22 mouse cellular contexts compared by ENCODE assay signal in the genomic region with DNA sequence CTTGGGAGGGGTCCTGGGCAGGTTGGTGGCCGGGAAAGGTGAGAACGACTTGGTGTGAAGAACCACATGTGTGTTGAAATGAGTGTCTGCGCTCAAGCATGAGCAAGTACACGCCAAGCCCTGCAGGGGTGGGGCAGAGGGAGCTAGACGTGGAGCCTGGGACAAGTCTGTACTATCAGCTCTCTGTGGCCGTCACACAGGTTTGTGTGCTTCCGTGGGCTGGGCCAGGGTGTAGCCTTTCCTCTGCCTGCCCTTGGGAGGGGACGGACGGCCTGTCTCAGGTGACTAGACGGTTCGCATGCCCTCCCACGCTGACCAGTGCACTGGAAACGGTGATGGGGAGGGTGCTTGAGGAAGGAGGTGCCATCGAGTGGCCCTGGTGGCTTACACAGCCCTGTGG. TPM values are rescaled to one million over a fixed set of nuclear protein-coding genes. Genes with fewer than 3 reads are reported as not detected.
A peak's percentile ranks its signal among the peaks of the same experiment; 100 is the strongest.
DNase-seq lines count a peak whose midpoint lies in the region; ATAC-seq and TF ChIP-seq lines count a peak whose summit lies in the region.
"Had no signal": no experiment of that assay in that cellular context is flagged by ENCODE, and none has a peak within 500 bp of the region (broad histone marks: within the 10 kb centered on the region; RNA-seq: fewer than 3 reads in every experiment).

No protein-coding gene starts in this region.

- ATAC-seq in megakaryocyte, adult 5-6 weeks (ENCODE audit: poor library complexity, severe bottlenecking): no peak
- ATAC-seq in stomach, embryonic 15.5 days (ENCODE audit: insufficient read depth, low FRiP score, low read depth): peak; percentile 3; the same call in 1 of the 2 replicates
- ATAC-seq: forebrain, embryonic 13.5 days; forebrain, postnatal 0 days; hindbrain, postnatal 0 days had no signal

- DNase-seq in gastrocnemius, adult 2 months: peak; percentile 12
- no peak for DNase-seq in gastrocnemius, postnatal 25 days
- DNase-seq in thymus, postnatal 25 days: no peak
- no peak for DNase-seq in gastrocnemius, adult 8-10 months (ENCODE audit: low spot score in 2 of 2)
- DNase-seq: adrenal gland, adult 8-10 months; adrenal gland, postnatal 36 days; cerebellum, adult 11 months; cerebellum, adult 8-10 months; embryo, embryonic 11 days; forebrain, postnatal 0 days; heart, adult 18-20 months; heart, postnatal 14 days had no signal

- no peak overlapping the region for H3K9ac ChIP-seq in stomach, embryonic 15.5 days
- H3K9ac ChIP-seq: forebrain, embryonic 13.5 days; forebrain, postnatal 0 days; heart, embryonic 15.5 days; hindbrain, embryonic 13.5 days had no signal

- peaks cover 16% of the 10 kb centered on the region for H3K36me3 ChIP-seq in megakaryocyte, embryonic 14.5 days (replicated peaks; ENCODE audit: low read length)
- H3K36me3 ChIP-seq in stomach, embryonic 15.5 days: peaks cover 36% of the 10 kb centered on the region
- H3K36me3 ChIP-seq: G1E; heart, embryonic 15.5 days had no signal

- H3K4me2 ChIP-seq in stomach, embryonic 15.5 days: no peak overlapping the region
- H3K4me2 ChIP-seq: embryonic facial prominence, embryonic 13.5 days; forebrain, embryonic 13.5 days; heart, embryonic 11.5 days; heart, embryonic 15.5 days; hindbrain, embryonic 13.5 days had no signal

- 72% methylated on average over 14 of the region's 14 CpGs for WGBS in stomach, embryonic 15.5 days

- H3K27ac ChIP-seq in gastrocnemius, adult 2 months: no peak overlapping the region
- H3K27ac ChIP-seq in stomach, embryonic 15.5 days: no peak overlapping the region; the same call in 1 of the 2 replicates
- H3K27ac ChIP-seq: embryonic facial prominence, embryonic 13.5 days; forebrain, embryonic 13.5 days; heart, embryonic 15.5 days; hindbrain, embryonic 13.5 days; hindbrain, postnatal 0 days had no signal

- intact Hi-C loops in gastrocnemius, adult 2 months (cut with DNase I): no loop called here

- no peak for TF ChIP-seq CTCF in gastrocnemius, adult 2 months (IDR thresholded peaks at IDR 0.05)

- no peaks in the 10 kb centered on the region for H3K9me3 ChIP-seq in megakaryocyte, embryonic 14.5 days
- no peaks in the 10 kb centered on the region for H3K9me3 ChIP-seq in stomach, embryonic 15.5 days
- H3K9me3 ChIP-seq: embryonic facial prominence, embryonic 13.5 days; forebrain, embryonic 13.5 days; G1E; heart, embryonic 15.5 days; hindbrain, embryonic 13.5 days had no signal

- H3K27me3 ChIP-seq in megakaryocyte, embryonic 14.5 days (replicated peaks): peaks cover 93% of the 10 kb centered on the region
- H3K27me3 ChIP-seq in stomach, embryonic 15.5 days (replicated peaks): no peaks in the 10 kb centered on the region
- H3K27me3 ChIP-seq: embryonic facial prominence, embryonic 13.5 days; forebrain, embryonic 13.5 days; heart, embryonic 15.5 days; hindbrain, embryonic 13.5 days had no signal

- no peak overlapping the region for H3K4me3 ChIP-seq in gastrocnemius, adult 2 months
- peak overlapping the region; percentile 44 for H3K4me3 ChIP-seq in megakaryocyte, embryonic 14.5 days (replicated peaks)
- H3K4me3 ChIP-seq in stomach, embryonic 15.5 days (replicated peaks): no peak overlapping the region
- H3K4me3 ChIP-seq: embryonic facial prominence, embryonic 13.5 days; forebrain, embryonic 13.5 days; heart, embryonic 15.5 days; hindbrain, embryonic 13.5 days had no signal

- H3K4me1 ChIP-seq in megakaryocyte, embryonic 14.5 days: no peaks in the 10 kb centered on the region
- peaks cover 12% of the 10 kb centered on the region for H3K4me1 ChIP-seq in stomach, embryonic 15.5 days
- H3K4me1 ChIP-seq: embryonic facial prominence, embryonic 13.5 days; heart, embryonic 15.5 days had no signal

RNA-seq across cellular contexts. Expression of a gene that starts 10.6 kb away (rescaled TPM):
- 10 to 100 TPM in 1 of 2 experiments, 1 to 10 TPM in 1; 9.8 to 13.6 TPM for total RNA-seq in gastrocnemius, adult 2 months (2021)
- 1 to 10 TPM; 8.8 to 9.1 TPM for total RNA-seq in gastrocnemius, postnatal 25 days (2021)
- 2.2 and 5.6 TPM in 2 replicates for polyA plus RNA-seq in megakaryocyte, embryonic 14.5 days (2012; ENCODE audit: insufficient read depth, low replicate concordance)
- total RNA-seq in megakaryocyte, adult 5-6 weeks (2015): 0.41 and 1.2 TPM in 2 replicates
- 0.20 and 0.22 TPM in 2 replicates for total RNA-seq in megakaryocyte, adult 5-6 weeks (2017)
- polyA plus RNA-seq in stomach, embryonic 15.5 days (2015; fragmentation: Nextera tagmentation; extraction: Ambion mirVana): 24.3 and 24.6 TPM in 2 replicates
- 10 to 100 TPM in 3 of 4 experiments, 1 to 10 TPM in 1; 9.8 to 18.4 (median 12.5) TPM for total RNA-seq in gastrocnemius, adult 8-10 months (2022)
- polyA plus RNA-seq: G1E had no signal

RNA-seq across cellular contexts. Expression of a gene that starts 29.6 kb away (rescaled TPM):
- 1 to 10 TPM; 1.7 to 4.0 TPM for total RNA-seq in gastrocnemius, adult 2 months (2021)
- 1 to 10 TPM; 3.5 to 3.9 TPM for total RNA-seq in gastrocnemius, postnatal 25 days (2021)
- polyA plus RNA-seq in megakaryocyte, embryonic 14.5 days (2012; ENCODE audit: insufficient read depth, low replicate concordance): 11.4 and 36.3 TPM in 2 replicates
- 532 and 545 TPM in 2 replicates for total RNA-seq in megakaryocyte, adult 5-6 weeks (2015)
- total RNA-seq in megakaryocyte, adult 5-6 weeks (2017): 316 and 364 TPM in 2 replicates
- polyA plus RNA-seq in stomach, embryonic 15.5 days (2015; fragmentation: Nextera tagmentation; extraction: Ambion mirVana): 14.5 and 16.8 TPM in 2 replicates
- 1 to 10 TPM in 3 of 4 experiments, under 1 TPM in 1; 0.48 to 2.5 (median 1.7) TPM for total RNA-seq in gastrocnemius, adult 8-10 months (2022)

RNA-seq across cellular contexts. Expression of a gene that starts 52.2 kb away (rescaled TPM):
- total RNA-seq in gastrocnemius, adult 2 months (2021): under 1 TPM; 0.64 to 0.81 TPM
- 1 to 10 TPM; 1.2 to 1.9 TPM for total RNA-seq in gastrocnemius, postnatal 25 days (2021)
- polyA plus RNA-seq in megakaryocyte, embryonic 14.5 days (2012; ENCODE audit: insufficient read depth, low replicate concordance): 0.52 and 0.72 TPM in 2 replicates
- 6.4 and 9.0 TPM in 2 replicates for total RNA-seq in megakaryocyte, adult 5-6 weeks (2015)
- 3.9 and 4.7 TPM in 2 replicates for total RNA-seq in megakaryocyte, adult 5-6 weeks (2017)
- polyA plus RNA-seq in stomach, embryonic 15.5 days (2015; fragmentation: Nextera tagmentation; extraction: Ambion mirVana): 9.3 and 10.8 TPM in 2 replicates
- under 1 TPM; 0.48 to 0.90 (median 0.58) TPM for total RNA-seq in gastrocnemius, adult 8-10 months (2022)

RNA-seq across cellular contexts. Expression of a gene that starts 56.1 kb away (rescaled TPM):
- total RNA-seq in gastrocnemius, adult 2 months (2021): 10 to 100 TPM; 50.9 to 59.3 TPM
- total RNA-seq in gastrocnemius, postnatal 25 days (2021): 10 to 100 TPM; 63.5 to 69.7 TPM
- 237 and 415 TPM in 2 replicates for polyA plus RNA-seq in megakaryocyte, embryonic 14.5 days (2012; ENCODE audit: insufficient read depth, low replicate concordance)
- total RNA-seq in megakaryocyte, adult 5-6 weeks (2015): 112 and 121 TPM in 2 replicates
- total RNA-seq in megakaryocyte, adult 5-6 weeks (2017): 112 and 118 TPM in 2 replicates
- polyA plus RNA-seq in stomach, embryonic 15.5 days (2015; fragmentation: Nextera tagmentation; extraction: Ambion mirVana): 161 and 170 TPM in 2 replicates
- total RNA-seq in gastrocnemius, adult 8-10 months (2022): 10 to 100 TPM; 41.6 to 42.5 (median 42.0) TPM

Comparison
In these comparisons a context has a peak if more than half of its experiments do, and no peak if none do; other contexts are left out.
1. RNA of a gene that starts 10.6 kb away (total RNA-seq): 9.8 to 13.6 TPM in gastrocnemius, adult 2 months, 9.8 to 18.4 TPM in gastrocnemius, adult 8-10 months and 8.8 to 9.1 TPM in gastrocnemius, postnatal 25 days; 0.20 to 1.2 TPM in megakaryocyte, adult 5-6 weeks; every median in the first group is over 4 times any median in the second.
2. RNA of a gene that starts 29.6 kb away (total RNA-seq): 316 to 545 TPM in megakaryocyte, adult 5-6 weeks; 1.7 to 4.0 TPM in gastrocnemius, adult 2 months, 3.5 to 3.9 TPM in gastrocnemius, postnatal 25 days and 0.48 to 2.5 TPM in gastrocnemius, adult 8-10 months; every median in the first group is over 10 times any median in the second.